Mouse (Mus musculus) erythroblast, embryonic 14.5 days (primary cell): ENCODE results near the gene C130026I21Rik.
"Not testable (repeated sequence)": the region's sequence is repeated elsewhere in the genome, so short reads cannot be mapped to it uniquely, and the experiment has no call there.

Source experiments
- GATA1 ChIP-seq: IDR thresholded peaks from 2 replicates; pipeline ENCODE4 v1.6.1; 2012; ENCODE audit warnings: low read length, inconsistent platforms, mixed read lengths
- TAL1 ChIP-seq: IDR thresholded peaks from 3 replicates; pipeline ENCODE4 v1.6.1; 2012; ENCODE audit warnings: low read length, inconsistent platforms, mixed read lengths

DNA sequence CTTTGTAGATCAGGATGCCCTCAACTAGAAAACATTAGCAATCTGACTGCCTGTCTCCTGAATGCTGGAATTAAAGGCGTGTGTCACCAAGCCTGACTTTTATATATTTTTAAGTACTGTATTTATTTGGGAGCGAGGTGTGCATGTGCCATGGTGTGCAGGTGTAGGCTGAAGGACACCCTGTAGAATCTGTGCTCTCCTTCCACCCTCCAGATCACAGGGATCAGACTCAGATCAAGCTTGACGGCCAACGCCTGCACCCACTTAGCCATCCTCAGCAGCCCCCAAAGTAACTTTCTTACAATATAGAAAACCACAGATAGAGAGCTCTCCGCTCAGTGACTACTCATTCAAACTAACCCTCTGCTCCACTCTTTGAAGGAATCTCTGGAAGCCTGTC lies 6.1 kb upstream of the C130026I21Rik start:
- TF ChIP-seq GATA1, TAL1: not testable (repeated sequence)
